Mouse (Mus musculus) spleen, adult 2 months (tissue): Measurements from ENCODE around the gene Nfib. TPM values are rescaled to one million over a fixed set of nuclear protein-coding genes. Genes with fewer than 3 reads are reported as not detected.

Source experiments
- DNase-seq, 2 experiments: peaks; one replicate each; pipeline versions ENCODE4 v3.0.0 to v3.0.0-alpha.2; 2012 to 2021; ENCODE audit warnings: low spot score in 2 of 2, low read depth in 1 of 2
- H3K27ac ChIP-seq: fragments of 200-500 bp; 2 replicates; pipeline ENCODE4 v1.5.1; 2012; ENCODE audit warnings: low read length, inconsistent platforms; ENCODE audit not compliant: insufficient read depth
- H3K27me3 ChIP-seq: fragments of 200-500 bp; 2 replicates; pipeline ENCODE4 v1.6.1; 2012; ENCODE audit warnings: mild to moderate bottlenecking, moderate library complexity, low read length, inconsistent platforms; ENCODE audit not compliant: control insufficient read depth, insufficient read depth
- H3K36me3 ChIP-seq: fragments of 200-500 bp; 2 replicates; pipeline ENCODE4 v1.6.1; 2012; ENCODE audit warnings: mild to moderate bottlenecking, low read length, inconsistent platforms; ENCODE audit not compliant: control insufficient read depth, insufficient read depth
- H3K4me1 ChIP-seq: fragments of 200-500 bp; 2 replicates; pipeline ENCODE4 v1.6.1; 2011; ENCODE audit warnings: inconsistent platforms; ENCODE audit not compliant: control insufficient read depth, insufficient read depth, insufficient read length
- H3K4me3 ChIP-seq: fragments of 200-500 bp; 2 replicates; pipeline ENCODE4 v1.5.1; 2011; ENCODE audit warnings: mild to moderate bottlenecking, inconsistent platforms; ENCODE audit not compliant: insufficient read depth, insufficient read length; ENCODE audit errors: extremely low read depth
- CTCF ChIP-seq: fragments of 200-500 bp; IDR thresholded peaks from 2 replicates; pipeline ENCODE4 v1.5.1; 2011; ENCODE audit warnings: mild to moderate bottlenecking, inconsistent platforms; ENCODE audit not compliant: insufficient read depth, insufficient read length, insufficient replicate concordance; ENCODE audit errors: extremely low read depth
- POLR2A ChIP-seq: fragments of 200-500 bp; IDR thresholded peaks from 2 replicates; pipeline ENCODE4 v1.6.1; 2011; ENCODE audit warnings: low read depth, low read length, inconsistent platforms
- WGBS: fragments of 180-500 bp; shearing (Covaris S2); methylation state at CpG from one replicate; pipeline ENCODE4 v1.1.7; 2018; 5-methylcytosine and 5-hydroxymethylcytosine counted together
- polyA plus RNA-seq: library from polyadenylated mRNA; depleted of rRNA; stranded (reverse); fragments of >200 nt; gene quantifications from 2 replicates; pipeline ENCODE4 v1.2.3, GENCODE M21; 2012

Nfib gene
- polyA plus RNA-seq, 1 experiment, result 2.3 TPM

- H3K27me3 ChIP-seq, result no peaks in the 10 kb centered on the region
- 92% methylated on average over 9 of the region's 9 CpGs for WGBS
- no peak for DNase-seq
- H3K36me3 ChIP-seq, result no peaks in the 10 kb centered on the region
- no peak overlapping the region for H3K27ac ChIP-seq
- TF ChIP-seq CTCF, result no peak
- TF ChIP-seq POLR2A, result no peak
- H3K4me1 ChIP-seq, result no peaks in the 10 kb centered on the region
- no peak overlapping the region for H3K4me3 ChIP-seq
Measured at GRCm38 (mm10) chr4:82585536-82585935, 120.0 kb downstream of the Nfib start.

- WGBS, result 97% methylated on average over 5 of the region's 5 CpGs
Measured at GRCm38 (mm10) chr4:82585056-82585455, 120.5 kb downstream of the Nfib start.

GRCm38 (mm10) chr4:82584548-82584947, 121.0 kb downstream of the Nfib start:
- WGBS, result 75% methylated on average over 4 of the region's 4 CpGs
- H3K4me1 ChIP-seq, result no peaks in the 10 kb centered on the region

More at GRCm38 (mm10) chr4:82585056-82585455, 120.5 kb downstream of the Nfib start:
- no peak for DNase-seq
- no peaks in the 10 kb centered on the region for H3K36me3 ChIP-seq
- no peaks in the 10 kb centered on the region for H3K27me3 ChIP-seq
- H3K27ac ChIP-seq, result no peak overlapping the region
- no peak for TF ChIP-seq POLR2A
- TF ChIP-seq CTCF, result no peak
- H3K4me1 ChIP-seq, result no peaks in the 10 kb centered on the region
- H3K4me3 ChIP-seq, result no peak overlapping the region

GRCm38 (mm10) chr4:82573291-82573605, 132.3 kb downstream of the Nfib start:
- H3K4me3 ChIP-seq, result no peak overlapping the region
- 88% methylated on average over 7 of the region's 7 CpGs for WGBS
- no peak for TF ChIP-seq CTCF
- TF ChIP-seq POLR2A, result no peak
- H3K27ac ChIP-seq, result no peak overlapping the region
- no peaks in the 10 kb centered on the region for H3K27me3 ChIP-seq
- no peaks in the 10 kb centered on the region for H3K4me1 ChIP-seq
- DNase-seq, result no peak
- no peaks in the 10 kb centered on the region for H3K36me3 ChIP-seq

More at GRCm38 (mm10) chr4:82584548-82584947, 121.0 kb downstream of the Nfib start:
- Histone ChIP-seq H3K27ac (no peak overlapping the region), H3K4me3 (no peak overlapping the region), H3K36me3 (no peaks in the 10 kb centered on the region), H3K27me3 (no peaks in the 10 kb centered on the region)
- DNase-seq, result no peak
- TF ChIP-seq POLR2A (no peak), CTCF (no peak)

- H3K4me1 ChIP-seq, result no peaks in the 10 kb centered on the region
- DNase-seq, result no peak
- no peak for TF ChIP-seq POLR2A
- TF ChIP-seq CTCF, result no peak
- no peaks in the 10 kb centered on the region for H3K36me3 ChIP-seq
- no peak overlapping the region for H3K4me3 ChIP-seq
- no peak overlapping the region for H3K27ac ChIP-seq
- 89% methylated on average over 13 of the region's 13 CpGs for WGBS
- no peaks in the 10 kb centered on the region for H3K27me3 ChIP-seq
Measured at GRCm38 (mm10) chr4:82572410-82573290, 132.9 kb downstream of the Nfib start.

GRCm38 (mm10) chr4:82558816-82559215, 146.7 kb downstream of the Nfib start:
- Histone ChIP-seq H3K27ac (no peak overlapping the region), H3K4me1 (no peaks in the 10 kb centered on the region), H3K4me3 (no peak overlapping the region), H3K27me3 (no peaks in the 10 kb centered on the region), H3K36me3 (no peaks in the 10 kb centered on the region)
- DNase-seq, result no peak
- 83% methylated on average over 2 of the region's 2 CpGs for WGBS
- TF ChIP-seq CTCF, result no peak
- no peak for TF ChIP-seq POLR2A

GRCm38 (mm10) chr4:82555673-82556171, 149.8 kb downstream of the Nfib start:
- TF ChIP-seq POLR2A, result no peak
- no peak for TF ChIP-seq CTCF
- no peak overlapping the region for H3K4me3 ChIP-seq
- no peaks in the 10 kb centered on the region for H3K36me3 ChIP-seq
- no peak overlapping the region for H3K27ac ChIP-seq
- WGBS, result 88% methylated on average over 16 of the region's 16 CpGs
- H3K27me3 ChIP-seq, result no peaks in the 10 kb centered on the region
- no peaks in the 10 kb centered on the region for H3K4me1 ChIP-seq
- no peak for DNase-seq
